Mouse (Mus musculus): ENCODE measurements around the gene B3gat3.
"Not testable (repeated sequence)": the region's sequence is repeated elsewhere in the genome, so short reads cannot be mapped to it uniquely, and the experiment has no call there.

Gene B3gat3

DNA sequence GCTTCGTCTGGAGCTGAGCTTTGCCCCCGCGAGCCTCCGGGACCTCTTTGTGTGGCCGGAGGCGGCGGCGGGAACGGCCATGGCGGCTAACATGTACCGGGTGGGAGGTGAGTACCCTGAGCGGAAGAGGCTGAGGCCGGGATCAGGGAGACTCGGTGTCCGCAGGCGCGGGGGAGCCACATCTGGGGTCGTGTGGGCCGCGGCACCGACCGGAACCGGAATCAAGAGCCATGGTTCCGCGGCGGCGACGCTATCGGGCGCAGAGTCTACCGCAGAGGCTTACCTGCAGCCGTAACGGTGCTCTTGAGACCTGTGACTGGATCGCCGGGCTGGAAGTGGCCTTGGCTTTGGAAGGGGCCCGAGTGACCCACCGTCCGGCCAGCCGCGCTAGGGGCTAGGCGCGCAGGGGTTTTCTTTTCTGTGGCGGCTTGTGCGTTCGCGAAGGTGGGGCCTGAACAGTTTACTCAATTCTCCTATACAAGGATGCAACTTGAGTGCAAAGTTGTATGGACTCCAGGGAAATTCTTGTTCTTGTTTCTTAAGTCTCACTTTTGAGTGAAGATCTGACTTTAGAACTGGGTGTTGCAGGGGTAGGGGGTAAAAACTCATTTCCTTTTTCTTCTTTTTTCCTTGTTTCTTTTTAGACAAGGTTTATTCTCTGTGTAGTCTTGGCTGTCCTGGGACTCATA is 22.2 kb downstream of the B3gat3 start:
- DNase-seq (ENCODE audit: low spot score in 2 of 2) = peak in 1 of 2 experiments; percentile 48

DNA sequence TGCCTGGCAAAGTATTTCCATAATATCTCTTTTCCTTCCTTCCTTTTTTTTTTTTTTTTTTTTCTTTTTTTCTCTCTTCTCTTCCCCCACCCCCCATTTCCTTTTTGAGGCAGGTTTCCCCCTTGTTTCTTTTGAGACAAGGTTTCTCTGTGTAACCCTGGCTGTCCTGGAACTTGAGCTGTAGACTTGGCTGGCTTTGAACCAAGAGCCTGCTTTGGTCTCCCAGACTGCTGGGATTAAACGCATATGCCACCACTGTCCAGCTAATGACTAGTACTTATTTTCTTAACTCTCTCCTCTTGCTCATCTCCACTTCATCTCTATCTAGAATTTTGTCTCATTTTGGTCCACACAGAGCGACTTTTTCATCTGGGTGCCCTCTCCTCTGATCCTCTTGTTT is 22.9 kb downstream of the B3gat3 start:
- no peak for DNase-seq (ENCODE audit: low spot score in 2 of 2)

DNA sequence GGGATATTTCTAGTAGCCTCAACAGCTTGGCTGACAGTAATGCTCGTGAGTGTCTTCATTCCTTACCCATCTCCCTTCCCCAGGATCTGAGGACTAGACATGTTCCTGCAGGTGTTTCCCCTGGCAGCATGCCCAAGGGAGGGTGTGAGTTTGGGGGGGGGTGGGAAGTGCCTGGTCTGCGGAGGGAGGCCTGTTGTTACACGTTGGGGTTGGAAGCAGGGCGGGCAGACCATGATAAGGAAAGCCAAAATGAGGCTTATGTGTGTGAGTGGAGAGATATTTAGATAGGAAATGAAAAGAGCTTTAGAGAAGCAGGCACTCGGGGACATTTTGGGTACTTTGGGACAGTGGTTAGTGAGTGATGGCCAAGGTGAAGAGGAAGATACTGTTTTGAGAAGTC is 23.9 kb downstream of the B3gat3 start:
- peak in 1 of 2 experiments; percentile 57 for DNase-seq (ENCODE audit: low spot score in 2 of 2)

GRCm38 (mm10) chr19:8944750-8945149 is 24.6 kb downstream of the B3gat3 start:
- peak in 1 of 2 experiments; percentile 62 for DNase-seq (ENCODE audit: low spot score in 2 of 2)

GRCm38 (mm10) chr19:8945251-8945650 is 25.1 kb downstream of the B3gat3 start:
- DNase-seq (ENCODE audit: low spot score in 2 of 2) = no peak

- no peak for DNase-seq (ENCODE audit: low spot score in 2 of 2)
Measured at GRCm38 (mm10) chr19:8946929-8947328, 26.8 kb downstream of the B3gat3 start.

- DNase-seq (ENCODE audit: low spot score in 2 of 2) = no peak
Measured at GRCm38 (mm10) chr19:8950190-8950589, 30.0 kb downstream of the B3gat3 start.

- DNase-seq (ENCODE audit: low spot score in 2 of 2) = no peak
Measured at GRCm38 (mm10) chr19:8952241-8952640, 32.1 kb downstream of the B3gat3 start.

- peak; percentile 91 to 92 for DNase-seq (ENCODE audit: low spot score in 2 of 2)
Measured at GRCm38 (mm10) chr19:8953135-8954039, 33.2 kb downstream of the B3gat3 start, which contains the start of gene Tut1. Gene Tut1, plus strand, starts transcription at chr19:8953847.

DNA sequence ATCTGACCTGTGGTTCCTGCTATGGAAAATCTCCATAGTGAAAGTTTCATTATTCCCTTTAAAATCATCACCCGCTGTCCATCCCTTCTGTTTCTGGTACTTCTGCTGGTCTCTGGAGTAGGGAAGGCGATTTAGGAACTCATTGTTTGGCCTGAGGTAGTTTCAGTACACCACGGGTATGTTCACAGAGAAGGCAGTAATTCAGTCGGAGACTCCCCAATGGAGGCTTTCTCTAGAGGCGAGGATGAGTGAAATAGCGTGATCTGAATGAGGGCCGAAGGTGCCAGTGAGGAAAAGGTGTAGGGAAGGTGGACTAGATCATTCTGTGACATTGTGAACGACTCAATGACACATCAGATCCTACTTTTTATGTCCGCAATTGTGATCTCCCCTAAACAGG is 34.0 kb downstream of the B3gat3 start:
- DNase-seq (ENCODE audit: low spot score in 2 of 2) = no peak

DNA sequence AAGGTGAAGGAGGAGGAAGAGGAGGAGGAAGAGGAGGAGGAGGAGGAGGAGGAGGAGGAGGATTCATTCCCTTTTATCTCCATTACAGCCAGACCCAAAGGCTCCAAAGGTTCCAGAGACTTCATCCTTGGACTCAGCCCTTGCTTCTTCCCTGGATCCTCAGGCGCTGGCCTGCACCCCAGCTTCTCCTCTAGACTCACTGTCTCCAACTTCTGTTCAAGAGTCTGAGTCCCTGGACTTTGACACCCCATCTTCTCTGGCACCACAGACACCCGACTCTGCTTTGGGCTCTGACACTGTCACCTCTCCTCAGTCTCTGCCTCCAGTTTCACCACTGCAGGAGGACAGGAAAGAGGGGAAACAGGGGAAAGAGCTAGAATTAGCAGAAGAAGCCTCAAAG is 42.1 kb downstream of the B3gat3 start:
- no peak for DNase-seq (ENCODE audit: low spot score in 2 of 2)

GRCm38 (mm10) chr19:8965075-8965474 is 44.9 kb downstream of the B3gat3 start:
- DNase-seq (ENCODE audit: low spot score in 2 of 2) = no peak

DNA sequence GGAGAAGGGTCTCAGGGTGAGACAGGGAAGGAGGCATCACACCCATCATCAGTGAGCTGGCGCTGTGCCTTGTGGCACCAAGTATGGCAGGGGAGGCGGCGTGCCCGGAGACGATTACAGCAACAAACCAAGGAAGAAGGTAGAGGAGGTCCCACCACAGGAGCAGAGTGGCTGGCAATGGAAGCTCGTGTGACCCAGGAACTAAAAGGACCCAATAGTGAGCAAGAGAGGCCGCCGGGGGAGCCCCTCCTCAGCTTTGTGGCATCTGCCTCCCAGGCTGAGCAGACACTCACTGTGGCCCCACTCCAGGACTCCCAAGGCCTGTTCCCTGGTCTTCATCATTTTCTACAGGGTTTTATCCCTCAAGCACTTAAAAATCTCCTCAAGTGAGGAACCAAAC is 45.6 kb downstream of the B3gat3 start:
- DNase-seq (ENCODE audit: low spot score in 2 of 2) = no peak

- no peak for DNase-seq (ENCODE audit: low spot score in 2 of 2)
Measured at GRCm38 (mm10) chr19:8966198-8966589, 46.0 kb downstream of the B3gat3 start.

DNA sequence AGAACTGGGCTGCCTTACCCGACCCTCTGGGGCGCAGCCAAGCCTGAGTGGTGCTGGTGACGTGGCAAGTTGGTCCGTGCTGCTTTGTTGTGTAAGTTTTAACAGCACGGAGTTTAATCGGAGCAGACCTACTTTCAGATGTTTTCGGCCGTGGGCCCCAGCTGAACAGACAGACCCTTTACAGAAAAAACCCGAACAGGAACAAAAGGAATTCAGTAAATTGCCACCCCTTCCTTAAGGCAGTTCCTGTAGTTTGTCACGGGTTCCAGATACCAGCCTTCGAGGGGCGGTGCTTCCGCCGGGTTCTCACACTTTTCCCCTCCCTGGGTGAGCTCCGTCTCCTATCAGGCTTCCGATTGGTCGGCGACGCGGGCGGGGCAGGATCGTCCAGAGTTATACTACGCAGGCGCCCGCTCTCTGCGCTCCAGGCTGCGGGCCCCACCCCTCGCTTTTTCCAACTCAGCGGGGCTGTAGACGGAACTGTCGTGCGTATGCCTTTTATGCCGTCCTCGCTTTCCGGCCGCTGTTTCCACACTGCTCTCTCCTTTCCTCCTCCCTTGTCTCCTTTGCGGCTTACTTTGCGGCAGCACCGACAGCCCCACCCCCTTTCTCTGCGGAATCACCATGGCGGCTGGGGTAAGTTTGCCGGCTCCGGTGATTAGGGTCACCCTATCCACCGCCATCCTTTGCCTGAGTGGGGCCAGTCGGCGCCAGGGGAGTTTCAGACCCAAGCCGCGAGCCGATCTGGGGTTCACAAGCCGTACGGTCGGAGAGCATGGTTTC is 46.6 kb downstream of the B3gat3 start, which contains the start of gene Eef1g:
TSS of gene Eef1g (plus strand) at position 452 of the 783 bp plus-strand sequence.
- peak; percentile 95 to 99 for DNase-seq (ENCODE audit: low spot score in 2 of 2)

- DNase-seq (ENCODE audit: low spot score in 2 of 2) = no peak
Measured at GRCm38 (mm10) chr19:8967373-8967743, 47.2 kb downstream of the B3gat3 start.

GRCm38 (mm10) chr19:8967893-8968292 is 47.7 kb downstream of the B3gat3 start:
- DNase-seq (ENCODE audit: low spot score in 2 of 2) = no peak

- DNase-seq (ENCODE audit: low spot score in 2 of 2) = not testable (repeated sequence)
Measured at GRCm38 (mm10) chr19:8972491-8972890, 52.3 kb downstream of the B3gat3 start.

GRCm38 (mm10) chr19:8974638-8975037 is 54.5 kb downstream of the B3gat3 start:
- DNase-seq (ENCODE audit: low spot score in 2 of 2) = no peak

DNA sequence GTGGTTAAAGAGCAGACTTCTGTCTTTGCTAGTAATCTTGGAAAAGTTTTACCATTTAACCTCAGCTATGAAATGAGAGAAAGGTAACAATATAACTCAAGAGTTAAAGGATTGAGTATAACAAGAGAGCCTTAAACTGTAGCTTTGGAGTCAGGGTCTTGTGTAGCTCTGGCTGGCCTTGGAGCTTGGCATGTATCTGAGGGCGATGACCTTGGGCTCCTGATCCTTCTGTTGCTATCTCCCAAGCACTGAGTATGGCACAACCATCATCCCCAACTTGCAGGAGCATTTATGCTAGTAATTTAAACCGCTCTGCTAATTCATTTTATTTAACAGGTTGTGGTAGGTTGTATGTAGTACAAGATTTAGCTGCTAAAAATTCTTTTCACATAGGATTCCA is 55.3 kb downstream of the B3gat3 start:
- DNase-seq (ENCODE audit: low spot score in 2 of 2) = no peak

- DNase-seq (ENCODE audit: low spot score in 2 of 2) = peak in 1 of 2 experiments; percentile 61
Measured at GRCm38 (mm10) chr19:8976535-8976934, 56.4 kb downstream of the B3gat3 start.
